ENCODE assay signal across 11 mouse cellular contexts in the genomic region with DNA sequence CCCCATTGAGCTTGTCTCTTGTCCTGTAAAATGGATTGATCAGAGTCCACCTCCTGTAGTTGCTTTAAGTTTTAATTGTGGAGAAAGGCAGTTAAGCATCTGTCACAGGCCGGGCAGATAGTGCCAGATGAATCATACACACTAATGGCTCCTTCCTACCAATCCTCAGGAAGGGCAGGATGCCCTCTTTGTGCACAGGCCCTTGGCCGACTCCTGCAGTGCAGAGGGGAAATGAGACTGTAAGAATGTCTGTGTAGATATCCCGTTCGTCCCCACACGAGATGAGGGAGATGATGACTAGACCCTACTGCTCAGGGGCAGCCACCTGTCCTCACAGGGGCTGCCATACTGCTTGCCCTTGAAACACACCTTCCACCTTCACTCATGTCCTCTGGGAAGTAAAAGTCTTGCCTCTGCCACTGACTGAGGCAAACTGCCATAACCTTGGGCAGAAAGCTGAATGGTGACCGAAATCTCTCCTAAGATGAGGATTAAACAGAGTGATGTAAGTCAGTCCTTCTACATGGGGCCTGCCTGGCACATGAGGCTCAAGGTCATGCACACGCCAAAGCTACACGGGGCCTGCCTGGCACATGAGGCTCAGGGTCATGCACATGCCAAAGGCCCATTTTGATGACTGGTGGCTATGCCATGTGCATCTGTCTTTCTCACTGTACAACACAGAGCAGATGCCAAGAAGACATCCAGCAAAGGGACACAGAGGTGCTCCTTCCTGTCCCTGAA. TPM values are rescaled to one million over a fixed set of nuclear protein-coding genes. Genes with fewer than 3 reads are reported as not detected.
DNase-seq lines count a peak whose midpoint lies in the region; ATAC-seq and TF ChIP-seq lines count a peak whose summit lies in the region.
"Had no signal": no experiment of that assay in that cellular context is flagged by ENCODE, and none has a peak within 500 bp of the region (broad histone marks: within the 10 kb centered on the region; RNA-seq: fewer than 3 reads in every experiment).

No protein-coding gene starts in this region.

- WGBS in heart, embryonic 11.5 days (ENCODE audit: insufficient replicate concordance) = 68% methylated on average over 8 of the region's 8 CpGs
- 56% methylated on average over 8 of the region's 8 CpGs for WGBS in liver, adult 2 months
- 82% methylated on average over 8 of the region's 8 CpGs for WGBS in liver, embryonic 11.5 days
- whole genome bisulfite sequencing in embryonic facial prominence, embryonic 10.5 days = 89% methylated on average over 8 of the region's 8 CpGs
- 51% methylated on average over 8 of the region's 8 CpGs for WGBS in small intestine, adult 2 months
- WGBS in midbrain, embryonic 13.5 days = 90% methylated on average over 8 of the region's 8 CpGs

- TF ChIP-seq POLR2A in liver, adult 2 months (IDR thresholded peaks at IDR 0.05; ENCODE audit: extremely low read depth, insufficient read depth, low read length) = no peak
- TF ChIP-seq POLR2A in small intestine, adult 2 months (IDR thresholded peaks at IDR 0.05; ENCODE audit: low read depth, low read length) = no peak

- peaks cover 37% of the 10 kb centered on the region for H3K79me2 ChIP-seq in liver, adult 2 months (ENCODE audit: control insufficient read depth, insufficient read depth, low read length)

- peaks cover 12% of the 10 kb centered on the region for H3K36me3 ChIP-seq in heart, embryonic 11.5 days (ENCODE audit: control insufficient read depth, insufficient read depth, low read length)
- H3K36me3 ChIP-seq in liver, adult 2 months (ENCODE audit: control insufficient read depth, insufficient read depth, low read length) = peaks cover 2% of the 10 kb centered on the region; the same call in 1 of the 2 replicates
- peaks cover 16% of the 10 kb centered on the region for H3K36me3 ChIP-seq in liver, embryonic 11.5 days (ENCODE audit: control insufficient read depth, insufficient read depth, low read length)
- peaks cover 54% of the 10 kb centered on the region for H3K36me3 ChIP-seq in embryonic facial prominence, embryonic 10.5 days (replicated peaks)
- peaks cover 39% of the 10 kb centered on the region for H3K36me3 ChIP-seq in small intestine, adult 2 months (ENCODE audit: control insufficient read depth, insufficient read depth, low read length)
- H3K36me3 ChIP-seq in midbrain, embryonic 13.5 days = peaks cover 25% of the 10 kb centered on the region

- H3K27me3 ChIP-seq in heart, embryonic 11.5 days (ENCODE audit: control insufficient read depth, insufficient read depth, low read length) = no peaks in the 10 kb centered on the region
- H3K27me3 ChIP-seq in liver, adult 2 months (ENCODE audit: control insufficient read depth, insufficient read depth, low read length) = no peaks in the 10 kb centered on the region
- no peaks in the 10 kb centered on the region for H3K27me3 ChIP-seq in liver, embryonic 11.5 days (replicated peaks; ENCODE audit: control insufficient read depth, insufficient read depth, low read length)
- H3K27me3 ChIP-seq in embryonic facial prominence, embryonic 10.5 days (replicated peaks; ENCODE audit: low read depth, poor library complexity, severe bottlenecking) = no peaks in the 10 kb centered on the region
- H3K27me3 ChIP-seq in small intestine, adult 2 months (ENCODE audit: control insufficient read depth, insufficient read depth, low read length) = no peaks in the 10 kb centered on the region
- no peaks in the 10 kb centered on the region for H3K27me3 ChIP-seq in midbrain, embryonic 13.5 days

- H3K27ac ChIP-seq in heart, embryonic 11.5 days (ENCODE audit: low read depth, low read length) = peak overlapping the region; percentile 99
- peak overlapping the region; percentile 16 for H3K27ac ChIP-seq in liver, adult 2 months (replicated peaks; ENCODE audit: insufficient read depth, low read depth, low read length)
- no peak overlapping the region for H3K27ac ChIP-seq in liver, embryonic 11.5 days (ENCODE audit: low read depth, low read length)
- H3K27ac ChIP-seq in embryonic facial prominence, embryonic 10.5 days (replicated peaks) = peak overlapping the region; percentile 81
- H3K27ac ChIP-seq in small intestine, adult 2 months (ENCODE audit: insufficient read depth, low read depth, low read length) = peak overlapping the region; percentile 99
- no peak overlapping the region for H3K27ac ChIP-seq in midbrain, embryonic 13.5 days

- H3K4me2 ChIP-seq in heart, embryonic 11.5 days = no peak overlapping the region
- no peak overlapping the region for H3K4me2 ChIP-seq in liver, embryonic 11.5 days
- no peak overlapping the region for H3K4me2 ChIP-seq in midbrain, embryonic 13.5 days (replicated peaks)

- no peak for DNase-seq in heart, postnatal 14 days
- peak; percentile 47 for DNase-seq in liver, adult 2 months (ENCODE audit: extremely low read depth, low read depth, low spot score)
- DNase-seq in liver, embryonic 11.5 days (ENCODE audit: low spot score) = no peak
- no peak for DNase-seq in embryonic facial prominence, embryonic 10.5 days (ENCODE audit: low spot score)
- DNase-seq in frontal cortex, postnatal 14 days (ENCODE audit: low spot score in 2 of 2) = no peak
- DNase-seq: forebrain, postnatal 0 days; spleen, adult 18-20 months had no signal

- ATAC-seq in heart, embryonic 11.5 days (replicated peaks; ENCODE audit: insufficient number of reproducible peaks, low FRiP score, low TSS enrichment) = no peak
- no peak for ATAC-seq in liver, embryonic 11.5 days (replicated peaks; ENCODE audit: low FRiP score)
- no peak for ATAC-seq in midbrain, embryonic 13.5 days
- ATAC-seq: forebrain, postnatal 0 days had no signal

- peak overlapping the region; percentile 13; the same call in 1 of the 2 replicates for H3K9ac ChIP-seq in heart, embryonic 11.5 days (ENCODE audit: low read depth, low read length)
- no peak overlapping the region for H3K9ac ChIP-seq in liver, adult 2 months (ENCODE audit: low read depth, low read length)
- no peak overlapping the region for H3K9ac ChIP-seq in liver, embryonic 11.5 days (ENCODE audit: low read depth, low read length)
- H3K9ac ChIP-seq in midbrain, embryonic 13.5 days (replicated peaks) = no peak overlapping the region
- H3K9ac ChIP-seq: forebrain, postnatal 0 days had no signal

- no peak for TF ChIP-seq CTCF in liver, adult 2 months (IDR thresholded peaks at IDR 0.05; ENCODE audit: low read depth, low read length)
- no peak for TF ChIP-seq CTCF in small intestine, adult 2 months (IDR thresholded peaks at IDR 0.05; ENCODE audit: extremely low read depth, insufficient read length, insufficient replicate concordance, low read depth, low read length)

- intact Hi-C loops in heart, postnatal 14 days (cut with DNase I) = loop anchor here (5.0 kb wide), 1 partner anchor 35 kb away; no protein-coding TSS in a partner anchor

- H3K9me3 ChIP-seq in heart, embryonic 11.5 days (replicated peaks; ENCODE audit: control insufficient read depth, low read length) = no peaks in the 10 kb centered on the region
- H3K9me3 ChIP-seq in liver, embryonic 11.5 days (ENCODE audit: control insufficient read depth, low read length) = no peaks in the 10 kb centered on the region
- H3K9me3 ChIP-seq in embryonic facial prominence, embryonic 10.5 days = no peaks in the 10 kb centered on the region
- no peaks in the 10 kb centered on the region for H3K9me3 ChIP-seq in midbrain, embryonic 13.5 days
- H3K9me3 ChIP-seq: G1E had no signal

- peaks cover 90% of the 10 kb centered on the region for H3K4me1 ChIP-seq in heart, embryonic 11.5 days (ENCODE audit: control insufficient read depth, insufficient read depth, low read length)
- H3K4me1 ChIP-seq in liver, adult 2 months (ENCODE audit: control insufficient read depth, insufficient read depth, low read length) = peaks cover 77% of the 10 kb centered on the region
- H3K4me1 ChIP-seq in liver, embryonic 11.5 days (replicated peaks; ENCODE audit: control insufficient read depth, insufficient read depth, low read length) = peaks cover 84% of the 10 kb centered on the region
- H3K4me1 ChIP-seq in embryonic facial prominence, embryonic 10.5 days = peaks cover 84% of the 10 kb centered on the region
- H3K4me1 ChIP-seq in small intestine, adult 2 months (ENCODE audit: control insufficient read depth, insufficient read depth, insufficient read length, low read length) = peaks cover 69% of the 10 kb centered on the region
- peaks cover 63% of the 10 kb centered on the region for H3K4me1 ChIP-seq in midbrain, embryonic 13.5 days (replicated peaks)

- H3K4me3 ChIP-seq in heart, embryonic 11.5 days (ENCODE audit: low read depth, low read length) = no peak overlapping the region
- H3K4me3 ChIP-seq in liver, adult 2 months (ENCODE audit: insufficient read depth, low read depth, low read length) = no peak overlapping the region
- H3K4me3 ChIP-seq in liver, embryonic 11.5 days (ENCODE audit: low read depth, low read length) = no peak overlapping the region
- H3K4me3 ChIP-seq in embryonic facial prominence, embryonic 10.5 days = no peak overlapping the region
- H3K4me3 ChIP-seq in small intestine, adult 2 months (ENCODE audit: low read depth, low read length) = no peak overlapping the region
- H3K4me3 ChIP-seq in midbrain, embryonic 13.5 days (replicated peaks) = no peak overlapping the region

RNA-seq across cellular contexts. Expression of a gene that starts 40.2 kb away (rescaled TPM):
- polyA plus RNA-seq in heart, embryonic 11.5 days (2014; fragmentation: Nextera tagmentation; extraction: Ambion mirVana) = 227 and 262 TPM in 2 replicates
- total RNA-seq in heart, postnatal 14 days (2021) = 100 to 1,000 TPM; 110 to 127 TPM
- 47.4 and 87.1 TPM in 2 replicates for total RNA-seq in liver, adult 2 months (2014; rRNA removed)
- 125 and 145 TPM in 2 replicates for polyA plus RNA-seq in liver, adult 2 months (2012; rRNA removed)
- polyA plus RNA-seq in liver, embryonic 11.5 days (2014; fragmentation: Nextera tagmentation; extraction: Ambion mirVana) = 191 and 209 TPM in 2 replicates
- 260 and 269 TPM in 2 replicates for polyA plus RNA-seq in embryonic facial prominence, embryonic 10.5 days (2016; fragmentation: Nextera tagmentation; extraction: Ambion mirVana)
- 506 and 1,069 TPM in 2 replicates for polyA plus RNA-seq in small intestine, adult 2 months (2012; rRNA removed)
- polyA plus RNA-seq in midbrain, embryonic 13.5 days (2015; fragmentation: Nextera tagmentation; extraction: Ambion mirVana) = 120 and 132 TPM in 2 replicates

RNA-seq across cellular contexts. Expression of a gene that starts 40.7 kb away (rescaled TPM):
- 0.46 and 0.70 TPM in 2 replicates for polyA plus RNA-seq in heart, embryonic 11.5 days (2014; fragmentation: Nextera tagmentation; extraction: Ambion mirVana)
- total RNA-seq in heart, postnatal 14 days (2021) = under 1 TPM; 0.27 to 0.36 TPM
- not detected in 2 replicates for total RNA-seq in liver, adult 2 months (2014; rRNA removed)
- polyA plus RNA-seq in liver, adult 2 months (2012; rRNA removed) = 0.04 TPM in 1 of 2 replicates, not detected in the other
- polyA plus RNA-seq in liver, embryonic 11.5 days (2014; fragmentation: Nextera tagmentation; extraction: Ambion mirVana) = 0.21 and 0.37 TPM in 2 replicates
- 0.44 and 0.55 TPM in 2 replicates for polyA plus RNA-seq in embryonic facial prominence, embryonic 10.5 days (2016; fragmentation: Nextera tagmentation; extraction: Ambion mirVana)
- polyA plus RNA-seq in small intestine, adult 2 months (2012; rRNA removed) = 0.08 and 0.10 TPM in 2 replicates
- 0.62 and 0.70 TPM in 2 replicates for polyA plus RNA-seq in midbrain, embryonic 13.5 days (2015; fragmentation: Nextera tagmentation; extraction: Ambion mirVana)
- total RNA-seq: forebrain, postnatal 0 days had no signal

RNA-seq across cellular contexts. Expression of a gene that starts 58.2 kb away (rescaled TPM):
- polyA plus RNA-seq in heart, embryonic 11.5 days (2014; fragmentation: Nextera tagmentation; extraction: Ambion mirVana) = 0.82 and 1.0 TPM in 2 replicates
- 1 to 10 TPM; 3.2 to 3.6 TPM for total RNA-seq in heart, postnatal 14 days (2021)
- not detected in 2 replicates for total RNA-seq in liver, adult 2 months (2014; rRNA removed)
- not detected in 2 replicates for polyA plus RNA-seq in liver, adult 2 months (2012; rRNA removed)
- polyA plus RNA-seq in liver, embryonic 11.5 days (2014; fragmentation: Nextera tagmentation; extraction: Ambion mirVana) = not detected in 2 replicates
- polyA plus RNA-seq in embryonic facial prominence, embryonic 10.5 days (2016; fragmentation: Nextera tagmentation; extraction: Ambion mirVana) = 0.63 and 1.9 TPM in 2 replicates
- 2.4 TPM in 1 of 2 replicates, not detected in the other for polyA plus RNA-seq in small intestine, adult 2 months (2012; rRNA removed)
- polyA plus RNA-seq in midbrain, embryonic 13.5 days (2015; fragmentation: Nextera tagmentation; extraction: Ambion mirVana) = 8.5 and 9.8 TPM in 2 replicates

RNA-seq across cellular contexts. Expression of a gene that starts 59.8 kb away (rescaled TPM):
- 278 and 286 TPM in 2 replicates for polyA plus RNA-seq in heart, embryonic 11.5 days (2014; fragmentation: Nextera tagmentation; extraction: Ambion mirVana)
- total RNA-seq in heart, postnatal 14 days (2021) = 100 to 1,000 TPM; 157 to 159 TPM
- 64.8 and 73.2 TPM in 2 replicates for total RNA-seq in liver, adult 2 months (2014; rRNA removed)
- polyA plus RNA-seq in liver, adult 2 months (2012; rRNA removed) = 86.3 and 91.2 TPM in 2 replicates
- polyA plus RNA-seq in liver, embryonic 11.5 days (2014; fragmentation: Nextera tagmentation; extraction: Ambion mirVana) = 421 and 425 TPM in 2 replicates
- polyA plus RNA-seq in embryonic facial prominence, embryonic 10.5 days (2016; fragmentation: Nextera tagmentation; extraction: Ambion mirVana) = 444 and 454 TPM in 2 replicates
- polyA plus RNA-seq in small intestine, adult 2 months (2012; rRNA removed) = 135 and 169 TPM in 2 replicates
- polyA plus RNA-seq in midbrain, embryonic 13.5 days (2015; fragmentation: Nextera tagmentation; extraction: Ambion mirVana) = 318 and 323 TPM in 2 replicates

RNA-seq across cellular contexts. Expression of a gene that starts 60.0 kb away (rescaled TPM):
- polyA plus RNA-seq in heart, embryonic 11.5 days (2014; fragmentation: Nextera tagmentation; extraction: Ambion mirVana) = 6.8 and 6.9 TPM in 2 replicates
- 1 to 10 TPM in 1 of 2 experiments, under 1 TPM in 1; 0.96 to 2.4 TPM for total RNA-seq in heart, postnatal 14 days (2021)
- 0.18 and 0.54 TPM in 2 replicates for total RNA-seq in liver, adult 2 months (2014; rRNA removed)
- polyA plus RNA-seq in liver, adult 2 months (2012; rRNA removed) = 1.2 and 1.5 TPM in 2 replicates
- polyA plus RNA-seq in liver, embryonic 11.5 days (2014; fragmentation: Nextera tagmentation; extraction: Ambion mirVana) = 50.7 and 53.2 TPM in 2 replicates
- polyA plus RNA-seq in embryonic facial prominence, embryonic 10.5 days (2016; fragmentation: Nextera tagmentation; extraction: Ambion mirVana) = 11.6 and 14.4 TPM in 2 replicates
- polyA plus RNA-seq in small intestine, adult 2 months (2012; rRNA removed) = 11.1 and 21.3 TPM in 2 replicates
- polyA plus RNA-seq in midbrain, embryonic 13.5 days (2015; fragmentation: Nextera tagmentation; extraction: Ambion mirVana) = 4.5 and 5.0 TPM in 2 replicates

Comparison
In these comparisons a context has a peak if more than half of its experiments do, and no peak if none do; other contexts are left out.
1. H3K27ac ChIP-seq: peak in heart, embryonic 11.5 days (single experiment), liver, adult 2 months (single experiment), embryonic facial prominence, embryonic 10.5 days (single experiment) and small intestine, adult 2 months (single experiment); none in liver, embryonic 11.5 days (single experiment) and midbrain, embryonic 13.5 days (single experiment).